Mouse (Mus musculus) cerebellum, postnatal 4 days (tissue): ENCODE measurements around the gene Rhox13.

Source experiments
- DNase-seq, 2 experiments: peaks; one replicate each; pipeline ENCODE4 v3.0.0; 2022; ENCODE audit warnings: low spot score in 2 of 2, mixed read lengths in 1 of 2

Rhox13 gene

GRCm38 (mm10) chrX:38120982-38121381, at the start of gene Rhox13:
TSS of gene Rhox13 (plus strand) at chrX:38121219.
- no peak for DNase-seq

GRCm38 (mm10) chrX:38084226-38084625, 36.8 kb upstream of the Rhox13 start:
- DNase-seq = peak; percentile 21 to 53

GRCm38 (mm10) chrX:38085041-38085440, 36.0 kb upstream of the Rhox13 start, which contains the start of gene Rhox11:
TSS of gene Rhox11 (minus strand) at chrX:38085141.
- DNase-seq = no peak

- DNase-seq = no peak
Measured at GRCm38 (mm10) chrX:38110807-38111206, 10.2 kb upstream of the Rhox13 start, which contains the start of gene Rhox12. TSS of gene Rhox12 (minus strand) at chrX:38110907.

GRCm38 (mm10) chrX:38121478-38121877, 459 bp downstream of the Rhox13 start:
- no peak for DNase-seq

- no peak for DNase-seq
Measured at GRCm38 (mm10) chrX:38159097-38159496, 38.1 kb downstream of the Rhox13 start.

GRCm38 (mm10) chrX:38165315-38165714, 44.3 kb downstream of the Rhox13 start:
- DNase-seq = no peak

- no peak for DNase-seq
Measured at GRCm38 (mm10) chrX:38166064-38166463, 45.0 kb downstream of the Rhox13 start.

- no peak for DNase-seq
Measured at GRCm38 (mm10) chrX:38166592-38166991, 45.6 kb downstream of the Rhox13 start.
